9 mouse cellular contexts compared by ENCODE assay signal in the genomic region with DNA sequence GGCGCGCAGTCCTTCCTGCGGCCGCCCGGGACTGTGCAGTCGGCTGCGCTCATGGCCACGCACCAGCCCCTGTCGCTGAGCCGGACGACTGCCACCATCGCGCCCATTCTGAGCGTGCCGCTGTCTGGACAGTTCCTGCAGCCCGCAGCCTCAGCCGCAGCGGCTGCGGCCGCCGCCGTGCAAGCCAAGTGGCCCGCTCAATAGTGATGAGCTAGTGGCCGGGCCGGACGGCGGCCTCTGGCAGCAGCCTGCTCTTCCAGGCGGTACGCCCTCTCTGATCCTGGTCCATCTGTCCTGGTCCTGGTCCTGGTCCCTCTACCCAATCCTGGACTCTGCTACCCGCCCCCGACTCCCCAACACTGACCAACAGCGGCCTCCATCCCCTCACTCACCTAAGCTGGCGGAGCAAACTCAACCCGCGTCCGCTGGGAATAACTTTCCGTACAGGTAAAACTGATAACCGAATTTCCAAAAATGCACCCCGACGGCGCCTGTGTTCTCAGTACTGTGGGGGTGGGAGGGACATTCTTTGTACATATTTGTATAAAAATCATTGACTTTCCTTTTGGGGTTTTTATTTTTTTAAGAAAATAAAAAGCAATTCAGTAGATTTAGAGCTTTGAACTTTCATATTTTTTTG. TPM values are rescaled to one million over a fixed set of nuclear protein-coding genes. Genes with fewer than 3 reads are reported as not detected.
DNase-seq lines count a peak whose midpoint lies in the region; ATAC-seq and TF ChIP-seq lines count a peak whose summit lies in the region.
"Had no signal": no experiment of that assay in that cellular context is flagged by ENCODE, and none has a peak within 500 bp of the region (broad histone marks: within the 10 kb centered on the region; RNA-seq: fewer than 3 reads in every experiment).

No protein-coding gene starts in this region.

- H3K4me2 ChIP-seq in heart, embryonic 15.5 days = peak overlapping the region; percentile 60
- H3K4me2 ChIP-seq in liver, embryonic 15.5 days = peak overlapping the region; percentile 48

- no peak for ATAC-seq in heart, embryonic 15.5 days (replicated peaks; ENCODE audit: insufficient number of reproducible peaks, insufficient read depth, low FRiP score, low read depth)
- no peak; the same call in 1 of the 2 replicates for ATAC-seq in liver, embryonic 15.5 days (ENCODE audit: insufficient read depth)

- no peak for TF ChIP-seq CTCF in gastrocnemius, adult 2 months (IDR thresholded peaks at IDR 0.05)
- TF ChIP-seq CTCF in brain, embryonic 14.5 days (IDR thresholded peaks at IDR 0.05; ENCODE audit: borderline replicate concordance, extremely low read depth, insufficient read depth, insufficient read length) = no peak

- WGBS in heart, embryonic 15.5 days = 2% methylated on average over 41 of the region's 41 CpGs
- WGBS in liver, embryonic 15.5 days (ENCODE audit: insufficient replicate concordance) = 1% methylated on average over 40 of the region's 41 CpGs

- peaks cover 96% of the 10 kb centered on the region for H3K27me3 ChIP-seq in heart, embryonic 15.5 days
- H3K27me3 ChIP-seq in liver, embryonic 15.5 days = peaks cover 99% of the 10 kb centered on the region

- TF ChIP-seq POLR2A in brain, embryonic 14.5 days (IDR thresholded peaks at IDR 0.05; ENCODE audit: borderline replicate concordance, extremely low read depth, insufficient read depth, insufficient read length, poor library complexity, severe bottlenecking) = no peak

- H3K36me3 ChIP-seq in heart, embryonic 15.5 days = no peaks in the 10 kb centered on the region
- no peaks in the 10 kb centered on the region for H3K36me3 ChIP-seq in liver, embryonic 15.5 days (replicated peaks)

- peaks cover 41% of the 10 kb centered on the region for H3K4me1 ChIP-seq in heart, embryonic 15.5 days (replicated peaks)
- peaks cover 17% of the 10 kb centered on the region for H3K4me1 ChIP-seq in liver, embryonic 15.5 days (replicated peaks)

- H3K9me3 ChIP-seq in heart, embryonic 15.5 days (replicated peaks) = no peaks in the 10 kb centered on the region
- no peaks in the 10 kb centered on the region for H3K9me3 ChIP-seq in liver, embryonic 15.5 days (replicated peaks)

- peak overlapping the region; percentile 63 for H3K4me3 ChIP-seq in gastrocnemius, adult 2 months
- H3K4me3 ChIP-seq in heart, embryonic 15.5 days = peak overlapping the region; percentile 42
- H3K4me3 ChIP-seq in liver, embryonic 15.5 days (replicated peaks) = peak overlapping the region; percentile 29

- H3K9ac ChIP-seq in heart, embryonic 15.5 days = no peak overlapping the region
- no peak overlapping the region for H3K9ac ChIP-seq in liver, embryonic 15.5 days

- DNase-seq in gastrocnemius, adult 2 months = peak; percentile 33
- DNase-seq in gastrocnemius, adult 8-10 months (ENCODE audit: low spot score in 2 of 2) = no peak
- peak; percentile 44 for DNase-seq in brain, embryonic 14.5 days (ENCODE audit: low read depth)
- no peak for DNase-seq in c-Kit-positive CD71-positive TER-119-positive erythroid progenitor cells, embryonic 14.5 days (ENCODE audit: low spot score)
- DNase-seq in layer of hippocampus, adult 8-10 months (ENCODE audit: low spot score in 2 of 2) = no peak
- no peak for DNase-seq in lung, postnatal 25 days (ENCODE audit: low spot score)

- no peak overlapping the region for H3K27ac ChIP-seq in gastrocnemius, adult 2 months
- H3K27ac ChIP-seq in heart, embryonic 15.5 days = no peak overlapping the region
- H3K27ac ChIP-seq in liver, embryonic 15.5 days (replicated peaks) = no peak overlapping the region

- intact Hi-C loops in gastrocnemius, adult 2 months (cut with DNase I) = no loop called here

RNA-seq across cellular contexts. Expression of gene Foxd3, which starts 1.9 kb away (rescaled TPM):
- 1 to 10 TPM in 1 of 2 experiments, under 1 TPM in 1; 0.84 to 1.7 TPM for total RNA-seq in gastrocnemius, adult 2 months (2021)
- total RNA-seq in gastrocnemius, adult 8-10 months (2022) = 1 to 10 TPM in 3 of 4 experiments, under 1 TPM in 1; 0.79 to 1.5 (median 1.2) TPM
- polyA plus RNA-seq in brain, embryonic 14.5 days (2012; rRNA removed) = 1.4 and 3.2 TPM in 2 replicates
- 0.20 TPM in 1 of 2 replicates, not detected in the other for polyA plus RNA-seq in heart, embryonic 15.5 days (2015; fragmentation: Nextera tagmentation; extraction: Ambion mirVana)
- not detected in 2 replicates for polyA plus RNA-seq in liver, embryonic 15.5 days (2015; fragmentation: Nextera tagmentation; extraction: Ambion mirVana)
- not detected for total RNA-seq in layer of hippocampus, adult 8-10 months (2022)
- total RNA-seq: common myeloid progenitor, adult 5-6 weeks had no signal

RNA-seq across cellular contexts. Expression of gene Alg6, which starts 57.5 kb away (rescaled TPM):
- 1 to 10 TPM; 5.4 to 6.8 TPM for total RNA-seq in gastrocnemius, adult 2 months (2021)
- total RNA-seq in gastrocnemius, adult 8-10 months (2022) = 1 to 10 TPM; 4.3 to 8.4 (median 6.1) TPM
- polyA plus RNA-seq in brain, embryonic 14.5 days (2012; rRNA removed) = 11.8 and 13.1 TPM in 2 replicates
- polyA plus RNA-seq in heart, embryonic 15.5 days (2015; fragmentation: Nextera tagmentation; extraction: Ambion mirVana) = 9.1 and 11.3 TPM in 2 replicates
- 10.3 and 11.1 TPM in 2 replicates for polyA plus RNA-seq in liver, embryonic 15.5 days (2015; fragmentation: Nextera tagmentation; extraction: Ambion mirVana)
- total RNA-seq in layer of hippocampus, adult 8-10 months (2022) = 10 to 100 TPM in 3 of 4 experiments, 1 to 10 TPM in 1; 8.8 to 12.8 (median 12.1) TPM

Comparison
In these comparisons a context has a peak if more than half of its experiments do, and no peak if none do; other contexts are left out.
1. DNase-seq: peak in gastrocnemius, adult 2 months (single experiment) and brain, embryonic 14.5 days (single experiment); none in gastrocnemius, adult 8-10 months (0 of 2), c-Kit-positive CD71-positive TER-119-positive erythroid progenitor cells, embryonic 14.5 days (single experiment), layer of hippocampus, adult 8-10 months (0 of 2) and lung, postnatal 25 days (single experiment).
2. Peak in every context shown above with its lines, with median percentiles within 50 percentile points of each other: H3K4me3 ChIP-seq.